Mouse (Mus musculus): ENCODE measurements at regions not wholly inside any gene's neighbourhood (a gene's known extent, or its start where the extent isn't known, plus 50 kb on each side); places are given as distances from the start of the nearest gene placed in this dataset.

GRCm38 (mm10) chr3:8740710-8741109, 869.2 kb downstream of the Zfp704 start:
- 77% methylated on average over 5 of the region's 5 CpGs for WGBS

GRCm38 (mm10) chr3:8739299-8739698, 870.6 kb downstream of the Zfp704 start:
- H3K27ac ChIP-seq (ENCODE audit: low read depth, low read length): no peak overlapping the region
- H3K27me3 ChIP-seq (ENCODE audit: control insufficient read depth, insufficient read depth, low read length): no peaks in the 10 kb centered on the region
- H3K36me3 ChIP-seq (ENCODE audit: control insufficient read depth, insufficient read depth, low read length): no peaks in the 10 kb centered on the region
- no peak overlapping the region for H3K4me2 ChIP-seq (replicated peaks; ENCODE audit: low read depth, low read length)
- H3K4me3 ChIP-seq (ENCODE audit: low read length): no peak overlapping the region
- peak; percentile 68 for ATAC-seq (ENCODE audit: low FRiP score, low TSS enrichment)
- H3K9ac ChIP-seq (ENCODE audit: low read depth, low read length): no peak overlapping the region
- 42% methylated on average over 14 of the region's 14 CpGs for WGBS
- H3K4me1 ChIP-seq (ENCODE audit: control insufficient read depth, insufficient read depth, low read length): peaks cover 8% of the 10 kb centered on the region; the same call in 1 of the 2 replicates
- H3K9me3 ChIP-seq (ENCODE audit: control insufficient read depth, low read length): no peaks in the 10 kb centered on the region

More at GRCm38 (mm10) chr3:8740710-8741109, 869.2 kb downstream of the Zfp704 start:
- H3K27me3 ChIP-seq (ENCODE audit: control insufficient read depth, insufficient read depth, low read length): no peaks in the 10 kb centered on the region
- H3K4me2 ChIP-seq (replicated peaks; ENCODE audit: low read depth, low read length): no peak overlapping the region
- H3K4me1 ChIP-seq (ENCODE audit: control insufficient read depth, insufficient read depth, low read length): peaks cover 8% of the 10 kb centered on the region; the same call in 1 of the 2 replicates
- no peak overlapping the region for H3K4me3 ChIP-seq (ENCODE audit: low read length)
- ATAC-seq (ENCODE audit: low FRiP score, low TSS enrichment): no peak
- no peak overlapping the region for H3K27ac ChIP-seq (ENCODE audit: low read depth, low read length)
- no peaks in the 10 kb centered on the region for H3K9me3 ChIP-seq (ENCODE audit: control insufficient read depth, low read length)
- no peaks in the 10 kb centered on the region for H3K36me3 ChIP-seq (ENCODE audit: control insufficient read depth, insufficient read depth, low read length)
- H3K9ac ChIP-seq (ENCODE audit: low read depth, low read length): no peak overlapping the region

GRCm38 (mm10) chr3:8736239-8736953, 873.5 kb downstream of the Zfp704 start:
- Histone ChIP-seq H3K27me3 (ENCODE audit: control insufficient read depth, insufficient read depth, low read length) (no peaks in the 10 kb centered on the region), H3K27ac (ENCODE audit: low read depth, low read length) (no peak overlapping the region), H3K9me3 (ENCODE audit: control insufficient read depth, low read length) (no peaks in the 10 kb centered on the region), H3K4me1 (ENCODE audit: control insufficient read depth, insufficient read depth, low read length) (peaks cover 8% of the 10 kb centered on the region; the same call in 1 of the 2 replicates), H3K4me2 (replicated peaks; ENCODE audit: low read depth, low read length) (no peak overlapping the region), H3K36me3 (ENCODE audit: control insufficient read depth, insufficient read depth, low read length) (no peaks in the 10 kb centered on the region), H3K4me3 (ENCODE audit: low read length) (no peak overlapping the region), H3K9ac (ENCODE audit: low read depth, low read length) (no peak overlapping the region)
- no peak for ATAC-seq (ENCODE audit: low FRiP score, low TSS enrichment)
- 17% methylated on average over 10 of the region's 10 CpGs for WGBS

- no peak overlapping the region for H3K27ac ChIP-seq (ENCODE audit: low read depth, low read length)
- H3K4me3 ChIP-seq (ENCODE audit: low read length): no peak overlapping the region
- WGBS: 75% methylated on average over 3 of the region's 3 CpGs
- ATAC-seq (ENCODE audit: low FRiP score, low TSS enrichment): no peak
- no peaks in the 10 kb centered on the region for H3K9me3 ChIP-seq (ENCODE audit: control insufficient read depth, low read length)
- no peaks in the 10 kb centered on the region for H3K36me3 ChIP-seq (ENCODE audit: control insufficient read depth, insufficient read depth, low read length)
- no peak overlapping the region for H3K9ac ChIP-seq (ENCODE audit: low read depth, low read length)
- peaks cover 8% of the 10 kb centered on the region; the same call in 1 of the 2 replicates for H3K4me1 ChIP-seq (ENCODE audit: control insufficient read depth, insufficient read depth, low read length)
- H3K4me2 ChIP-seq (replicated peaks; ENCODE audit: low read depth, low read length): no peak overlapping the region
- H3K27me3 ChIP-seq (ENCODE audit: control insufficient read depth, insufficient read depth, low read length): no peaks in the 10 kb centered on the region
Measured at GRCm38 (mm10) chr3:8734096-8734495, 875.8 kb downstream of the Zfp704 start.

GRCm38 (mm10) chr3:8731398-8731797, 878.5 kb downstream of the Zfp704 start:
- peak; percentile 40; the same call in 1 of the 2 replicates for ATAC-seq (ENCODE audit: low FRiP score, low TSS enrichment)
- no peaks in the 10 kb centered on the region for H3K36me3 ChIP-seq (ENCODE audit: control insufficient read depth, insufficient read depth, low read length)

GRCm38 (mm10) chr3:8721628-8722594, 888.0 kb downstream of the Zfp704 start:
- Histone ChIP-seq H3K36me3 (ENCODE audit: control insufficient read depth, insufficient read depth, low read length) (no peaks in the 10 kb centered on the region), H3K27me3 (ENCODE audit: control insufficient read depth, insufficient read depth, low read length) (no peaks in the 10 kb centered on the region), H3K4me2 (replicated peaks; ENCODE audit: low read depth, low read length) (no peak overlapping the region), H3K9ac (ENCODE audit: low read depth, low read length) (no peak overlapping the region), H3K27ac (ENCODE audit: low read depth, low read length) (no peak overlapping the region), H3K9me3 (ENCODE audit: control insufficient read depth, low read length) (no peaks in the 10 kb centered on the region), H3K4me1 (ENCODE audit: control insufficient read depth, insufficient read depth, low read length) (peaks cover 31% of the 10 kb centered on the region), H3K4me3 (ENCODE audit: low read length) (no peak overlapping the region)
- no peak for ATAC-seq (ENCODE audit: low FRiP score, low TSS enrichment)
- WGBS: 34% methylated on average over 4 of the region's 4 CpGs

More at GRCm38 (mm10) chr3:8731398-8731797, 878.5 kb downstream of the Zfp704 start:
- peaks cover 5% of the 10 kb centered on the region; the same call in 1 of the 2 replicates for H3K4me1 ChIP-seq (ENCODE audit: control insufficient read depth, insufficient read depth, low read length)
- H3K4me3 ChIP-seq (ENCODE audit: low read length): no peak overlapping the region
- H3K27me3 ChIP-seq (ENCODE audit: control insufficient read depth, insufficient read depth, low read length): no peaks in the 10 kb centered on the region
- no peaks in the 10 kb centered on the region for H3K9me3 ChIP-seq (ENCODE audit: control insufficient read depth, low read length)
- WGBS: 29% methylated on average over 6 of the region's 6 CpGs
- no peak overlapping the region for H3K27ac ChIP-seq (ENCODE audit: low read depth, low read length)
- no peak overlapping the region for H3K4me2 ChIP-seq (replicated peaks; ENCODE audit: low read depth, low read length)
- no peak overlapping the region for H3K9ac ChIP-seq (ENCODE audit: low read depth, low read length)

- H3K9me3 ChIP-seq (ENCODE audit: control insufficient read depth, low read length): no peaks in the 10 kb centered on the region
- ATAC-seq (ENCODE audit: low FRiP score, low TSS enrichment): no peak
- no peaks in the 10 kb centered on the region for H3K27me3 ChIP-seq (ENCODE audit: control insufficient read depth, insufficient read depth, low read length)
- H3K9ac ChIP-seq (ENCODE audit: low read depth, low read length): no peak overlapping the region
- peaks cover 35% of the 10 kb centered on the region for H3K4me1 ChIP-seq (ENCODE audit: control insufficient read depth, insufficient read depth, low read length)
- no peak overlapping the region for H3K27ac ChIP-seq (ENCODE audit: low read depth, low read length)
- H3K36me3 ChIP-seq (ENCODE audit: control insufficient read depth, insufficient read depth, low read length): no peaks in the 10 kb centered on the region
- 71% methylated on average over 7 of the region's 7 CpGs for WGBS
- H3K4me3 ChIP-seq (ENCODE audit: low read length): no peak overlapping the region
- H3K4me2 ChIP-seq (replicated peaks; ENCODE audit: low read depth, low read length): no peak overlapping the region
Measured at GRCm38 (mm10) chr3:8720586-8721100, 889.2 kb downstream of the Zfp704 start.

- no peaks in the 10 kb centered on the region for H3K27me3 ChIP-seq (ENCODE audit: control insufficient read depth, insufficient read depth, low read length)
- 5% methylated on average over 9 of the region's 9 CpGs for WGBS
- H3K27ac ChIP-seq (ENCODE audit: low read depth, low read length): peak overlapping the region; percentile 86
- peak; percentile 25 for ATAC-seq (ENCODE audit: low FRiP score, low TSS enrichment)
- peak overlapping the region; percentile 24; the same call in 1 of the 2 replicates for H3K4me3 ChIP-seq (ENCODE audit: low read length)
- no peaks in the 10 kb centered on the region for H3K9me3 ChIP-seq (ENCODE audit: control insufficient read depth, low read length)
- H3K4me2 ChIP-seq (replicated peaks; ENCODE audit: low read depth, low read length): peak overlapping the region; percentile 46; the same call in 1 of the 2 replicates
- H3K9ac ChIP-seq (ENCODE audit: low read depth, low read length): no peak overlapping the region
- no peaks in the 10 kb centered on the region for H3K36me3 ChIP-seq (ENCODE audit: control insufficient read depth, insufficient read depth, low read length)
- peaks cover 34% of the 10 kb centered on the region for H3K4me1 ChIP-seq (ENCODE audit: control insufficient read depth, insufficient read depth, low read length)
Measured at GRCm38 (mm10) chr3:8718206-8718605, 891.7 kb downstream of the Zfp704 start.
